Mouse (Mus musculus) erythroblast, embryonic 14.5 days (primary cell): ENCODE measurements around the gene Arsa. TPM values are rescaled to one million over a fixed set of nuclear protein-coding genes. Genes with fewer than 3 reads are reported as not detected.
"Not testable (repeated sequence)": the region's sequence is repeated elsewhere in the genome, so short reads cannot be mapped to it uniquely, and the experiment has no call there.

Experiments
- H3K27me3 ChIP-seq: 2 replicates; pipeline ENCODE4 v1.6.1; 2012; ENCODE audit warnings: inconsistent platforms; ENCODE audit not compliant: control insufficient read depth
- H3K36me3 ChIP-seq: 2 replicates; pipeline ENCODE4 v1.6.1; 2012; ENCODE audit warnings: mild to moderate bottlenecking, inconsistent platforms; ENCODE audit not compliant: control insufficient read depth
- H3K4me1 ChIP-seq: 2 replicates; pipeline ENCODE4 v1.6.1; 2012; ENCODE audit warnings: inconsistent platforms; ENCODE audit not compliant: control insufficient read depth
- H3K4me3 ChIP-seq: replicated peaks from 2 replicates; pipeline ENCODE3; 2012; ENCODE audit warnings: moderate library complexity, mild to moderate bottlenecking, inconsistent platforms
- H3K9me3 ChIP-seq: 2 replicates; pipeline ENCODE4 v1.6.1; 2012; ENCODE audit warnings: low read length, inconsistent platforms, mixed read lengths; ENCODE audit not compliant: control insufficient read depth
- GATA1 ChIP-seq: IDR thresholded peaks from 2 replicates; pipeline ENCODE4 v1.6.1; 2012; ENCODE audit warnings: low read length, inconsistent platforms, mixed read lengths
- TAL1 ChIP-seq: IDR thresholded peaks from 3 replicates; pipeline ENCODE4 v1.6.1; 2012; ENCODE audit warnings: low read length, inconsistent platforms, mixed read lengths
- polyA plus RNA-seq: library from polyadenylated mRNA; stranded (reverse); fragments of >175 nt; gene quantifications from 2 replicates; pipeline ENCODE4 v1.2.3, GENCODE M21; 2012

The Arsa gene
- polyA plus RNA-seq, 1 experiment = 0.59 TPM

DNA sequence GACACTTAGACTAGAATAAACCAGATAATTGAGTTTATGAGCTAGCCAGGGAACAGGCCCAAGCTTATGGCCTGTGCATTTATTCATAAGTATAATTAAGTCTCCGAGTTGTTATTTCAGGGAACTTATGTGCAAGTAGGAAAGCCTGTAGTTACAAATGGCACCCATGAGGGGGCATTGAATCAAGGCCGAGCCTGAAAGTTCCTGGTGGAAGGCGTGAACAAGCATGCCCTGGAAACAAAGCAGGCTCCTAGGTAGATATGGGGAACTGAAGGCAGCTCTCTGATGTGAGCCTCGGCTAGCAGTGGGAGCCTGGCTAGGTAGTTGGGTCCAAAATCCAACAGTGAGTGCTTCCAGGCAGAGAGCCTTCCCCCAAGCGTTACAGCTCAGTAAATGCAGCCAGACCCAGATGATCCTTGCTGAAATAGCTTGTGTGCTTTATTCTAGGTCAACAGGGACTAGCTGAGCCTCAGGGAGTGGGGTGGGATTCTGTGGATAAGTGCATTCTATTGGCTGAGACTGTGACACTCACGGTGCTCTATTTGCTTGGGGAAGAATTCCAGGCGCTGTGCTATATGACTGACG is 34.6 kb downstream of the Arsa start:
- Histone ChIP-seq H3K36me3 (no peaks in the 10 kb centered on the region), H3K4me1 (no peaks in the 10 kb centered on the region), H3K4me3 (no peak overlapping the region), H3K9me3 (no peaks in the 10 kb centered on the region), H3K27me3 (no peaks in the 10 kb centered on the region)
- TF ChIP-seq GATA1 = no peak

DNA sequence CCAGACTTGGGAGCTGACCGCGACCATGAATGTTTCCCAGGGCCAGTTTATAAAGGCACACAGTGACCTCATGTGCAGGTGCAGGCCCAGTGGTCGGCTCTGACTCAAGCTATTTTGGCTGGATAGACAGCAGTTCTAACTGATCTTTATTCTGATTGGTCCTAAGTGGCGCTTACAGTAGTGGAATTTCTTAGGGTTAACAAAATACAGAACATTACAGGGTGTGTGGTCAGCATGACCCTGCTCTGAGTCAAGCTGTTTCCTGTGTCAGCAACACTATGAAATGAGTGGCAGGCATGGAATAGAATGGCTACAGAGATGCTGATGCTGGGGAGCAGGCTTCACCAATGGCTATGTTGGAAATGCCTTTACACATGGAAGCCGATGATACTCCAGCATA is 41.3 kb downstream of the Arsa start:
- no peak for TF ChIP-seq TAL1
- TF ChIP-seq GATA1 = no peak
- Histone ChIP-seq H3K4me3 (no peak overlapping the region), H3K4me1 (peaks cover 17% of the 10 kb centered on the region), H3K27me3 (no peaks in the 10 kb centered on the region), H3K9me3 (no peaks in the 10 kb centered on the region), H3K36me3 (peaks cover 3% of the 10 kb centered on the region)

DNA sequence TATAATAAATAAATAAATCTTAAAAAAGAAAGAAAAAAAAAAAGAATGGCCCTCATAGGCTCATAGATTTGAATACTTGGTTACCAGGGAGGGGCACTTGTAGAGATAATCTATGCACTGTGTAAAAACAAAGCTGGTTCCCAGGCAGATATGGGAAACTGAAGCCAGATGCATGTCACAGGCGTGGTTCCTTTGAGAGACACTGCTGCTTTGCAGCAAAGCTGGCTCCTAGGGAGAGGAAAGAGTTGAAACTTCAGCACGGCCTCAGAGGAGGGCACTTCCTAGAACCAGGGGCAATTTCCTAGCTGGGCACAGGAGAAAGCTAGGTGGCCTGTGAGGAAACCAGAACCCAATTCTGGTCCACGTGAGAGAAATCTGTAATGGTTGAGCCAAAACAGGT is 43.1 kb downstream of the Arsa start:
- Histone ChIP-seq H3K36me3 (peaks cover 3% of the 10 kb centered on the region), H3K4me1 (peaks cover 25% of the 10 kb centered on the region), H3K27me3 (no peaks in the 10 kb centered on the region), H3K9me3 (no peaks in the 10 kb centered on the region), H3K4me3 (no peak overlapping the region)
- TF ChIP-seq GATA1 (no peak), TAL1 (no peak)

DNA sequence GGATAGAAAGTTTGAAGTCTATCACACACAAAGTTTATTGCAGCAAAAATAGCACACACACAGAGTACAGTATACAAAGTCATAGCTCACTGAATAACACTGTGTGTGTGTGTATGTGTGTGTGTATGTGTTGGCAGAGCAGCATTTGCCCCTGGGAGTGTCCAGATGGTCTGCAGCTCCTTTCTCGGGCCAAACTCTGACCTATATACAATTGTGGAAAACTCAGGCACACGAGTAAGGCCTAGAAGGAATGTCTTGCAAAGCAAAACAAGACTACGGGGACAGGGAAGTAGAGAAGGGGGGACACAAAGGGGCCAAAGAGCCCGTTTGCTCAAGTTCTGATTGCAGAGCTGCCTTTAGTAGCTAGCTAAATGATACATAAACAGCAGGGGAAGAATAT is 44.3 kb downstream of the Arsa start:
- Histone ChIP-seq H3K9me3 (no peaks in the 10 kb centered on the region), H3K4me1 (peaks cover 36% of the 10 kb centered on the region)

DNA sequence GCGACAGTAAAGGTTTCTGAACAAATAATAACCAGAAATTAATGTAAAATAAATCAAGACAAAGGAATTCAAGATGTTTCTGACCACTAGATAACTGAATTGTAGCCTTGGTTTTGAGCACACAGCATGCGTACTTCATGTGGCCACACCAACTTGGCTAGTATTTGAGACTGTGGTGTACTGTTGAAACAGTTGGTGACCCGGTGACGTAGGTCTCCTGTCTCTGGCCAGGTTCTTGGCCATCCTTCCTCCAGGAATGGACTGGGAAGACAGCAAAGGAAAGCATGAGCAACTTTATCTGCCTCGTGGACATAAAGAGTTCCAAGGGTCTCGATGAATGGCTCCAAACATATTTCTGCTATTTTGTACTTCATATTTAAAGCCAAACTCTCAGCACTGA is 45.4 kb downstream of the Arsa start:
- Histone ChIP-seq H3K4me3 (no peak overlapping the region), H3K4me1 (peaks cover 40% of the 10 kb centered on the region), H3K9me3 (no peaks in the 10 kb centered on the region), H3K27me3 (no peaks in the 10 kb centered on the region), H3K36me3 (peaks cover 17% of the 10 kb centered on the region)
- no peak for TF ChIP-seq TAL1
- TF ChIP-seq GATA1 = no peak

More for the DNA sequence above, 44.3 kb downstream of the Arsa start:
- Histone ChIP-seq H3K4me3 (no peak overlapping the region), H3K36me3 (peaks cover 7% of the 10 kb centered on the region), H3K27me3 (no peaks in the 10 kb centered on the region)
- TF ChIP-seq TAL1 (no peak), GATA1 (no peak)

DNA sequence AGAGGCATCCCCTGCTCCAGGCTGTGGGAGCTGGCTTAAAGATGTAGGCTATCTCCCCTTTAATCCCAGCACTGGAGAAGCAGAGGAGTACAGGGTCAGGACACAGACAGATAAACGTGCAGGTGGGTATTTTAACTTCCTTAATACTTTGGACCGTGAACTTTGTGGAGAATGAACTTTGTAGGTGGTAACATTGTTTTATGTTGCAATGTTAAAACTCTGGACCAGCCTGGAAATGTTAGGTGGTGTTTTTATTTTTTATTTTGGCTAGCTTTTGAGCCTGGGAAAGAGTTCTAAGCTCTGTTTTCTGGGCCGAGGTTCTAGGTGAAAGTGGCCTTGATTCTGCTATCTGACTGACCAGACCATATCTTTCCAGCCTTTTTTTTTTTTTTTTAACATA is 46.0 kb downstream of the Arsa start:
- Histone ChIP-seq H3K9me3 (no peaks in the 10 kb centered on the region), H3K27me3 (no peaks in the 10 kb centered on the region), H3K4me1 (peaks cover 40% of the 10 kb centered on the region), H3K4me3 (peak overlapping the region; percentile 97), H3K36me3 (peaks cover 23% of the 10 kb centered on the region)
- TF ChIP-seq TAL1 = no peak

DNA sequence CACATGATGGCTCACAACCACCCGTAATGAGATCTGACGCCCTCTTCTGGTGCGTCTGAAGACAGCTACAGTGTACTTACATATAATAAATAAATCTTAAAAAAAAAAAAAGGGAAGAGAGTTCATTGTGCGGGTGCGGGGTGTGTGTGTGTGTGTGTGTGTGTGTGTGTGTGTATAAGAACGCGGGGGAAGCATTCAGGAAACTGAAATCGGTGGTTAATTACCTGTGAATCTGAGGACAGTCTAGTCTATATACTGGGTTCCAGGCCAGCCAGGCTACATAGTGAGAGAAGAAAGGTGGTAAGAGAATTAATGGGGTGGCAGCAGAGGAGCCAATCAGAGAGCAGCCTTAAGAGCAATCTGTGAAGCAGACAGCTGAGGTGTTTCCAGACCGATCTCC is 46.5 kb downstream of the Arsa start:
- not testable (repeated sequence) for H3K9me3 ChIP-seq, H3K27me3 ChIP-seq
- Histone ChIP-seq H3K4me1 (peaks cover 43% of the 10 kb centered on the region), H3K4me3 (peak overlapping the region; percentile 97), H3K36me3 (peaks cover 28% of the 10 kb centered on the region)

DNA sequence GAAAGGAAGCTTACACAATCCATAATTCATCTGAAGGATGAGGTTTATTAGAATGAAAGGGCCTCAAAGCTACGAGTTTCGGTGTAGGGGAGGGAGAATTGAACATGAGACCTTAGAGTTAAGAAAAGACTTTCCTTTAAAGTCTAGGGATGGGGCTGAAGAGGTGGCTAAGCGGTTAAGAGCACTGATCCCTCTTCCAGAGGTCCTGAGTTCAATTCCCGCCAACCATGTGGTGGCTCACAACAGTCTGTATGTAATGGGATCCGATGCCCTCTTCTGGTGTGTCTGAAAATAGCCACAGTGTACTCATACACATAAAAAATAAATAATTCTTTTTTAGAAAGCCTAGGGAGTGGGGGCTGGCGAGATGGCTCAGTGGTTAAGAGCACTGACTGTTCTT is 46.9 kb downstream of the Arsa start:
- Histone ChIP-seq H3K4me3 (peak overlapping the region; percentile 97), H3K4me1 (peaks cover 47% of the 10 kb centered on the region), H3K27me3 (no peaks in the 10 kb centered on the region), H3K9me3 (no peaks in the 10 kb centered on the region), H3K36me3 (peaks cover 32% of the 10 kb centered on the region)
- TF ChIP-seq GATA1 (no peak), TAL1 (no peak)

DNA sequence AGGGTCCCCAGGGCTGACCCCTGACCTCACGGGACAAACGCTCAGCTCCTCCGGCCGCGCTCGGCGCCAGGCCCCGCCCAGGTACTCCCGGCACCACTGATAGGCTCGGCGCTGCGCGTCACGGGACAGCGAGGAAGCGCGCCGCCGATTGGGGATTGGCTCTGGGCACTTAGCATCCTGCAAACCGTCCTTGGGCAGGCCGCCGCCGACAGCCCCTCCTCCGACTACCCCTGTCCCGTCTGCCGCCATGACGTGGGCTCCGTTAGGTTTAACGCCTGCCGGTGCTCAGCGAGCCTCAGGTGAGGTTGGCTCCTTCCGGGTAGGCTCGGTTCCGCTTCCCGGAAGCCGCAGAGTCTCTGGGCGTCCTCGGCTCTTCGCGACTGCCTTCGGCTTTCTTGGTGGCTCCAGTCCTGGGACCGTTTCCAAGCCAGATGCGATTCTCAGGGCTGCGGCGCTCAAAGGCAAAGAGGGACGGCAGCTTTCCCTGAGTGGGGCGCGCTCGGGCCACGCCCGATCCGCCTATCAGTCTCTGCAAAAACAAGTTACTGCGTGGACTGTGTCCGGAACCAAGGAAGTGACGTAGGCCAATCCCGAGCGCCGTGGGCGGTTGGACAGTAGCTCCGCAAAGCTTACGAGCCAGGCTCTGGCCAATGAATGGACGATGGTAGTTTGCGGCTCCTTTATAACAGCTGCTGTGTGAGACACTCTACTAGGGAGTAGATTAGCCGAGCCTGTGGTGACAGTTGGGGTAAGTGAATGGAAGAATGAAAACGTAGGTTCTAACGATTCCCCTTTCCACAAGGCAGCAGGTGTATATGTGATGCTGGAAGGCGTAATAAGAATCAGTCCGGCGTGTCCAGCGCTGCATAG is 47.6 kb downstream of the Arsa start, which contains the start of the genes C730034F03Rik, Gm44502 and Chkb:
TSS of gene C730034F03Rik (plus strand) at position 238 of the 870 bp plus-strand sequence.
TSS of gene Gm44502 (minus strand) at position 345 of the 870 bp plus-strand sequence.
TSS of gene Chkb (minus strand) at position 557 of the 870 bp plus-strand sequence.
- Histone ChIP-seq H3K9me3 (no peaks in the 10 kb centered on the region), H3K4me1 (peaks cover 51% of the 10 kb centered on the region), H3K36me3 (peaks cover 33% of the 10 kb centered on the region), H3K27me3 (no peaks in the 10 kb centered on the region), H3K4me3 (peak within 1 kb of the TSS; percentile 97)
- TF ChIP-seq TAL1 = no peak
- peak; percentile 17; the same call in 1 of the 2 replicates for TF ChIP-seq GATA1
